Mouse (Mus musculus): ENCODE results near the gene Ints4.
"Not testable (repeated sequence)": the region's sequence is repeated elsewhere in the genome, so short reads cannot be mapped to it uniquely, and the experiment has no call there.

Ints4 gene

GRCm38 (mm10) chr7:97480821-97481339 lies at the start of gene Ints4:
Ints4 (plus strand) TSS chr7:97480956.
- peak; percentile 80 for DNase-seq (ENCODE audit: low spot score)

DNA sequence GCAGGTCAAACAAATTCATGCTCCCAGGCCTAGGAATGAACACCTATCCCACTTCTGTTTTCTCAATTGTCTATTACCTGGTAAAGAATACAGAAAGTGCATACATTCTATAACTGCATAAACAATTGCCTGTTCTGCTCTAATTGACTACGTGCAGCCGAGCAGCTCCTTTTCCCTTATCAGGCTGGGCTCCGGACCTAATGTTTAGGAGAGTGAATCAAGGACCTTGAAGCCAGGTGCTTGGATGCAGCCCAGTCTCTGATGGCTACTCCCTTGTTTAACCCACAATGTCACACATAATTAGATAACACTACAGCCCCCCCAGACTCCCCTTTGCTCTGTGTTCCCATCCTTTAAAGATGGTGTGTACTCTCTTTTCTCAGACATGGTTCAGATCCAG lies 47.2 kb upstream of the Ints4 start:
- DNase-seq (ENCODE audit: low spot score), result not testable (repeated sequence)

DNA sequence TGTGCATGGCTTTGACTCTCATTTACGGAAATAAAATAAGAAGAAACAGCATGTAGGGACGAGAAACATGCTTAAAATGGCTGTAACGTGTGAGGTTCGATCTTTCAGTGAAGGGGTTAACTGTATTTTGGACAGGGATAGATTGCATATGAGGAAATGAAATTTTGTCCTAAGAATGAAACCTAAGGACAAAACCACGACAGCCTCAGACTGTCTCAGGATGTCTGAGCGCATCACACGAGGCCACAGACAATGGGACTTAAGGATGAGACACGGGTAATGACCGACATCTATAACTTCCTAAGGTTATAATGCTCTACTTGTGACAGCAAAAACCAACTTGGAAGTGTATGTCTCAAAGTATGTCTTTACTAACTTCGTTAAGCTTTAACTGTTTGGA lies 46.2 kb upstream of the Ints4 start:
- DNase-seq (ENCODE audit: low spot score), result no peak

GRCm38 (mm10) chr7:97438986-97439385 lies 41.8 kb upstream of the Ints4 start:
- no peak for DNase-seq (ENCODE audit: low spot score)

- DNase-seq (ENCODE audit: low spot score), result peak; percentile 89
These were observed 34.4 kb upstream of the Ints4 start for GRCm38 (mm10) chr7:97446171-97446925.

GRCm38 (mm10) chr7:97447050-97447531 lies 33.7 kb upstream of the Ints4 start:
- no peak for DNase-seq (ENCODE audit: low spot score)

GRCm38 (mm10) chr7:97451023-97451422 lies 29.7 kb upstream of the Ints4 start, which contains the start of gene Kctd14:
Kctd14 (plus strand) TSS chr7:97451323.
- DNase-seq (ENCODE audit: low spot score), result not testable (repeated sequence)

- no peak for DNase-seq (ENCODE audit: low spot score)
These were observed 28.6 kb upstream of the Ints4 start for GRCm38 (mm10) chr7:97452196-97452595.

- DNase-seq (ENCODE audit: low spot score), result no peak
These were observed 27.4 kb upstream of the Ints4 start for GRCm38 (mm10) chr7:97453141-97453921.

DNA sequence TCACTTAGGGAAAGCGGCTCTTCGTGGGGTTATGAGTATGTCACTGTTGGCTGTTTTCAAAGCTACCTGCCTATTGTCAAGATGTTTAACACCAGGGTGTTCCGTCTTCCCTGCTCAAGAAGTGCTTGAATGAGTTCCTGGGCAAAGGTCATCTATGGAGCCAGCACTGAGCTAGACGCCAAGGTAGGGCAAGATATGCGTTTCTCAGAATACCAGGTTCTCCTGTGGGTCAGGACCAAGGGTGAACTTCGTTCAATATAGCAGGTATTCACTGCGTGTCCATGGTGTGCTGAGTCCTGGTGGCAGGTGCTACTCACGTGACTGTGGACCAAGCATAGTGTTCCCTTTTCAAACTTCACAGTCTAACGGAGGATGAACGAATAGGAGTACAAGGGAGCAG lies 26.0 kb upstream of the Ints4 start:
- no peak for DNase-seq (ENCODE audit: low spot score)

GRCm38 (mm10) chr7:97455577-97455976 lies 25.2 kb upstream of the Ints4 start:
- DNase-seq (ENCODE audit: low spot score), result no peak

- no peak for DNase-seq (ENCODE audit: low spot score)
These were observed 7.8 kb upstream of the Ints4 start for GRCm38 (mm10) chr7:97473001-97473400.

DNA sequence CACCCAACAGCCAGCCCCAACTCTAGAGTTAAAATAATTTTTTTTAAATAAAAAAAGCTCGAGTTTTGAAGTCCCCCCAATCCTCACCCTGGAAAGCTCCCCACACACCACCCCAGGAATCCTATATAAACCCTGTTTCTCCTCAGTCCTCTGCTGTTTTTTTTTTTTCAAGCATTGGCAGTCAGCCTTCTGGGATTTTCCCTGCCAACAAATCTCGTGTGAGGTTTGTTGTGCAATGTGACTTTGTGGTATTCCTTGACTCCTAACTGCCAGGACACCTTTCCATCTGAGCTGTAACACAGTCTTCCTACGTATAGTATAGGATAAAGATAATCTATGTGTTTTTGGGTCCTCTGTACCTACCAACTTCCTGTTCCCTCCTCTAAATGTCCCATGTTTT lies 1.4 kb upstream of the Ints4 start:
- no peak for DNase-seq (ENCODE audit: low spot score)

- DNase-seq (ENCODE audit: low spot score), result no peak
These were observed 466 bp upstream of the Ints4 start for GRCm38 (mm10) chr7:97480290-97480689.

DNA sequence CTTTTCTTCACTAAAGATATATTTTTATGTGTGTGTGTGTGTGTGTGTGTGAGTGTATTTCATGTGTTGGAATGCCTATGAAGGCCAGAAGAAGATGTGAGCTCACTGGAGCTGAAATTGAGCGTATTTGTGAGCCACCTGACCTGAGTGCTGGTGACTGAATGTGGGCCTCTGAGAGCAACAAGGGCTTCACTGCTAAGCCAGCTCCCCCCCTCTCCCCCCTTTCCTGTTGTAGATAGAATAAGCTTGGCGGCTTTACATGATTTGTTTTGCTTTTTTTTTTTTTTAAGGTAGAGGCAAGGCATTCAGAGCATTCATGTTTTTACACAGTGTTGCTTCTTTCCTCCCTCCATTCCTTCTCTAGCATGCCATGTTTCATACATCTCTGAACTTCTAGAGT lies 2.6 kb downstream of the Ints4 start:
- no peak for DNase-seq (ENCODE audit: low spot score)

- DNase-seq (ENCODE audit: low spot score), result no peak
These were observed 10.4 kb downstream of the Ints4 start for GRCm38 (mm10) chr7:97491157-97491556.

DNA sequence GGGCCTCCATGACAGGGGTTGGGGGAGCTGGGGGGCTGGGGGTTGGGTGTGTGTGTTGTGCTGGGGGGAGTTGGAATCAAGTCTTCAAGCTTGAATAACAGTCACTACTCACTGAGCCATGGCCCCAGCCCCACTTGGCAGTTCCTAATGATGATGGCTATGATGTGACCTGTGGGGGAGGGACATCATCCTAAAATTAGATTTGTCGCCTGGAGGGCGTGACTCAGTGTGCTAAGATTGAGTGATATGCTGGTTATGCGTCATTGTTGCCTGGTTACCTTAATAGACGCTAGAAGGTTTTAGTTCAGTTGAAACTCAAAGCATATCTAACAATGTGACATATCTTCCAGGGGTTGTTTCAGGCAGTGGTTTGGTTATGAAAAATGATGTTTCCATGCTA lies 11.7 kb downstream of the Ints4 start:
- no peak for DNase-seq (ENCODE audit: low spot score)

DNA sequence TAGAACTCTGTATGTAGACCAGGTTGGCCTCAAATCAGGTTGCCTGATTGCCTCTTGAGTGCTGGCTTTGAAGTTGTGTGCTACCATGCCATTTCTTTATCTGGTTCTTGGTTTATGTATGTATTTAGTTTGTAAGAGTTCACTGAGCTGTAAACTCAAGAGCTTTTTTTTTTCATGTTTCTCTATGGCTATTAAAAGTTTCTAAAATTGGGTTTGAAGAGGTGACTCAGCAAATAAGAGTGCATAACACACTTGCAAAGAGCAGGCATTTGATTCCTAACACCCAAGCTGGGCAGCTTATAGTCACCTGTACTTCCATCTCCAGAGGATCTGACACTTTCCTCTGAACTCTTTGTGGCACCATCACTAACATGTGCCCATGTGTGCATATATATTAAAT lies 14.3 kb downstream of the Ints4 start:
- no peak for DNase-seq (ENCODE audit: low spot score)

DNA sequence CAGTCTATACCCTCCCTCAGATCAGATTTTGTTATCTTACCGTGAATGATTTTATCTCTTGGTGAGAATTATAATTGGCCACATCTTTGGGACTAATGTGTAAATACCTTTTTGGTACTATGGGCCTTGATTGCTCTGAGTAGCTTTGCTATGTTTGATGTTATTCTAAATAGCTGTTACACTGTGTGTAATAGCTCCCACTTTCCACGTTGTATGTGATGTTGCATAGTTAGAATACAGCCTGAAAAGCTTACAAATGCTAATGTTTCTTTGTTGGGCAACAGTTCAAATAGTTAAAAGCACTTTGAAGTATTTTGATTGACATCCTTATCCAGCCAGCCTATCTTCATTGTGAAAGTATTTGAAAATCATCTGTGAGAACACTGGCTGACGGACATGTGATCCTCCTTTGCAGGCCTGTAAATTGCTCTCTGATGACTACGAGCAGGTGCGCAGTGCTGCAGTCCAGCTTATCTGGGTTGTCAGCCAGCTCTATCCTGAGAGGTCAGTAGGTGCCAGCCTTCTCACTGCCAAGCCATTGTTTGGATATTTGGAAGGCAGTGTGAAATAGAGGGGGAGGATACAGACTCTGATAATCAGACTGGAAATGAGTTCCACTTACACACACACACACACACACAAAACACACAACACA lies 19.9 kb downstream of the Ints4 start:
- no peak for DNase-seq (ENCODE audit: low spot score)

- DNase-seq (ENCODE audit: low spot score), result no peak
These were observed 34.0 kb downstream of the Ints4 start for GRCm38 (mm10) chr7:97514786-97515185.

DNA sequence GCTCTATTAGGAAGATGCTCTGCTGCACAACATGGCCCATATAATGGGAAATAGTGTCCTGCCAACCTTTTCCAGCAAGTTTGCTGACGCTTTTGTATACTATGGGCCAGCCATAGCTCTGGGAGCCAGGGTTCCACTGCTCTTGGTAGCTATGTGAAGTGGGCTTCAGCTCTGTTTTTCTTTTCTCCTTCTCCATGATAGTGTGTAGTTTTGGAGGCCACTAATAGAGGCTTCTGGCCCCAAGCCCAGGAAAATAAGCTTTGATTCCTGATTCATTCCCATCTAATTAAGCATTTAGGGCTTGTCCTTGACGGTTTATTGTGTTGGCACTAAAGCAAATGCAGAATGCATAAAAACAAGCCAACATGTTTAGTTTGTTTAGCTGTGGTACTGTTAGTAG lies 39.2 kb downstream of the Ints4 start:
- DNase-seq (ENCODE audit: low spot score), result peak; percentile 7

DNA sequence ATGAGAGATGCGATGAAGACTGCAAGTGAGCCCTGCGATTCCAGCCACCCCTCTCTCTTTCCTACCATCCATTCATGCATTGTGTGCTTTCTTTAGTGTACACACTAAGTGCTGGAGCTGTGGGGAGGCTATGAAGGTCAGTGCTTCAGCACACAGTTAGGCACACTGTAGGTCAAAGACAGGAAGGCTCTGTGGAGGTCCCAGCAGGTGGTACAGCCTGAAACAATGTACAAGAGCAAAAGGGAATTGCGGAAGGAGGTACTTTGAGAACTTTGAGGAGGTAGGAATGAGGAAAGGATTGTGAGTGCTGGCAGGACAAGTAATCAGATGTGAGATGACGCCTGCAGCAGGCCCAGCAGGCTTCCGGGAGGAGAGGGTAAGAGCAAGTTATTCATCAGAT lies 54.8 kb downstream of the Ints4 start:
- DNase-seq (ENCODE audit: low spot score), result no peak
